Mouse (Mus musculus): Measurements from ENCODE around the gene Ift88.

DNA sequence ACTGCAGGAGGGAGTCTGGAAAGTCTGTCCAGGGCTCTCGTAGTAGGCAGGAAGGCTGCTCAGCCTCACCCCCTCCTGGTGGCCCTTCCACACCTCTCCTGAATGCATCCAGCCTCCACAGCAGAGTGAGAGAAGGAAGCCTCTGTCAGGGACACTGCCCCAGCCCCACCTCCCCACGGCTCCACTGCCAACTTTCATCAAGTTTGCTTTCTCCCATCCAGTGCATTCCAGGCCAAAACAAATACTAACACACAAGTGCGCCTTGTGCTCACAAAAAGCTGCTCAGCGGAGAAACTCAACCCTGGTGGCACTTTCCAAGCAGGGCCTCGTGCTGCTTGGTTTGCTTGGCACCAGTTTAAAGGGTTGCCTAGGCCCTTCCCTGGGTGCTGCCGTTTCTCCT lies 85.7 kb downstream of the Ift88 start:
- TF ChIP-seq CEBPB (IDR thresholded peaks at IDR 0.05; ENCODE audit: low read depth): no peak
- TF ChIP-seq CTCF (IDR thresholded peaks at IDR 0.05; ENCODE audit: control insufficient read depth, insufficient read depth, insufficient read length): no peak
- no peak for TF ChIP-seq MAX (IDR thresholded peaks at IDR 0.05)
- TF ChIP-seq USF1 (IDR thresholded peaks at IDR 0.05; ENCODE audit: low read depth): no peak
- TF ChIP-seq MYOD1 (IDR thresholded peaks at IDR 0.05; ENCODE audit: control insufficient read depth, insufficient read length, low read depth): no peak
- TF ChIP-seq MYOG (IDR thresholded peaks at IDR 0.05; ENCODE audit: control insufficient read depth, extremely low read depth, insufficient read length): no peak
- TF ChIP-seq FOSL1 (IDR thresholded peaks at IDR 0.05; ENCODE audit: insufficient read depth, low read length, poor library complexity, severe bottlenecking): no peak

All from C2C12 (cell line).